Mouse (Mus musculus) lung, postnatal 4 days (tissue): ENCODE data around the gene Cd9.
A peak's percentile ranks its signal among the peaks of the same experiment; 100 is the strongest.

Source experiments
- DNase-seq, 2 experiments: peaks; one replicate each; pipeline ENCODE4 v3.0.0; 2021

Gene Cd9

GRCm38 (mm10) chr6:125433257-125433656 is 61.3 kb downstream of the Cd9 start:
- no peak for DNase-seq

- DNase-seq: no peak
Measured at GRCm38 (mm10) chr6:125432522-125432921, 62.1 kb downstream of the Cd9 start.

- no peak for DNase-seq
Measured at GRCm38 (mm10) chr6:125430982-125431381, 63.6 kb downstream of the Cd9 start.

- DNase-seq: no peak
Measured at GRCm38 (mm10) chr6:125430358-125430958, 64.1 kb downstream of the Cd9 start.

GRCm38 (mm10) chr6:125429741-125430140 is 64.8 kb downstream of the Cd9 start:
- peak in 1 of 2 experiments; percentile 49 for DNase-seq

- peak; percentile 92 for DNase-seq
Measured at GRCm38 (mm10) chr6:125426383-125427360, 67.9 kb downstream of the Cd9 start.

GRCm38 (mm10) chr6:125425205-125426090 is 69.1 kb downstream of the Cd9 start:
- no peak for DNase-seq

GRCm38 (mm10) chr6:125424156-125424555 is 70.4 kb downstream of the Cd9 start:
- no peak for DNase-seq

GRCm38 (mm10) chr6:125423507-125423906 is 71.1 kb downstream of the Cd9 start:
- no peak for DNase-seq

GRCm38 (mm10) chr6:125423099-125423498 is 71.5 kb downstream of the Cd9 start:
- no peak for DNase-seq

GRCm38 (mm10) chr6:125422051-125422822 is 72.4 kb downstream of the Cd9 start:
- peak; percentile 73 to 82 for DNase-seq

GRCm38 (mm10) chr6:125420458-125421063 is 74.0 kb downstream of the Cd9 start:
- DNase-seq: no peak

- DNase-seq: peak; percentile 74 to 90
Measured at GRCm38 (mm10) chr6:125418744-125419143, 75.8 kb downstream of the Cd9 start.

GRCm38 (mm10) chr6:125413326-125413725 is 81.3 kb downstream of the Cd9 start:
- DNase-seq: no peak

GRCm38 (mm10) chr6:125411661-125412060 is 82.9 kb downstream of the Cd9 start:
- no peak for DNase-seq

GRCm38 (mm10) chr6:125410995-125411547 is 83.5 kb downstream of the Cd9 start:
- no peak for DNase-seq

GRCm38 (mm10) chr6:125410551-125410950 is 84.0 kb downstream of the Cd9 start:
- DNase-seq: no peak
